Mouse (Mus musculus): ENCODE data around the gene Rnf225. TPM values are rescaled to one million over a fixed set of nuclear protein-coding genes. Genes with fewer than 3 reads are reported as not detected.

Gene Rnf225
- 0.39 TPM in 2 replicates for polyA plus RNA-seq (2021; fragmentation: Nextera tagmentation)
- long read RNA-seq, experiment 1, partial matches to known transcripts: 0 of 1 reads
- long read RNA-seq, experiment 1, other reads (novel, unspliced or antisense): 1 of 1 reads
- long read RNA-seq, experiment 2: 0 reads

GRCm38 (mm10) chr7:12927191-12927680, at the start of gene Rnf225:
Rnf225 (plus strand) TSS chr7:12927416.

GRCm38 (mm10) chr7:12880911-12881660, 46.1 kb upstream of the Rnf225 start, which contains the start of gene Zfp128:
Zfp128 (plus strand) TSS chr7:12881177.

GRCm38 (mm10) chr7:12897655-12898410, 29.4 kb upstream of the Rnf225 start, which contains the start of gene Zscan22:
Zscan22 (plus strand) TSS chr7:12897815.

GRCm38 (mm10) chr7:12921705-12922465, 5.3 kb upstream of the Rnf225 start, which contains the start of gene Rps5:
Rps5 (plus strand) TSS chr7:12922290.

GRCm38 (mm10) chr7:12965678-12966091, 38.5 kb downstream of the Rnf225 start, which contains the start of gene Zfp324:
Zfp324 (plus strand) TSS chr7:12965838.

GRCm38 (mm10) chr7:12977682-12978389, 50.6 kb downstream of the Rnf225 start, which contains the start of gene Zfp446:
Zfp446 (plus strand) TSS chr7:12977848.

Other genes starting within 250 kb of the Rnf225 start
- not detected in 2 replicates for gene Vmn2r55, start 242.4 kb upstream of the Rnf225 start, polyA plus RNA-seq (2021; fragmentation: Nextera tagmentation)
- gene Vmn2r56, start 192.4 kb upstream of the Rnf225 start, polyA plus RNA-seq (2021; fragmentation: Nextera tagmentation): not detected in 2 replicates
- 8.7 and 8.8 TPM in 2 replicates for gene Zscan18, start 123.8 kb upstream of the Rnf225 start, polyA plus RNA-seq (2021; fragmentation: Nextera tagmentation)
- gene Zfp329, start 108.6 kb upstream of the Rnf225 start, polyA plus RNA-seq (2021; fragmentation: Nextera tagmentation): 7.9 and 9.7 TPM in 2 replicates
- 8.4 and 8.5 TPM in 2 replicates for gene Zfp110, start 92.7 kb upstream of the Rnf225 start, polyA plus RNA-seq (2021; fragmentation: Nextera tagmentation)
- gene Zfp128, start 46.2 kb upstream of the Rnf225 start, polyA plus RNA-seq (2021; fragmentation: Nextera tagmentation): 3.5 TPM in 2 replicates
- 11.5 and 11.8 TPM in 2 replicates for gene Zscan22, start 29.6 kb upstream of the Rnf225 start, polyA plus RNA-seq (2021; fragmentation: Nextera tagmentation)
- gene Rps5, start 5.1 kb upstream of the Rnf225 start, polyA plus RNA-seq (2021; fragmentation: Nextera tagmentation): 627 and 629 TPM in 2 replicates
- 2.2 TPM in 2 replicates for gene Zfp324, start 38.4 kb downstream of the Rnf225 start, polyA plus RNA-seq (2021; fragmentation: Nextera tagmentation)
- 3.7 and 4.2 TPM in 2 replicates for gene Zfp446, start 50.4 kb downstream of the Rnf225 start, polyA plus RNA-seq (2021; fragmentation: Nextera tagmentation)
- gene Slc27a5, start 70.8 kb downstream of the Rnf225 start, polyA plus RNA-seq (2021; fragmentation: Nextera tagmentation): 0.06 TPM in 1 of 2 replicates, not detected in the other
- gene Trim28, start 71.7 kb downstream of the Rnf225 start, polyA plus RNA-seq (2021; fragmentation: Nextera tagmentation): 83.4 and 85.0 TPM in 2 replicates
- 8.1 and 9.6 TPM in 2 replicates for gene Zbtb45, start 82.6 kb downstream of the Rnf225 start, polyA plus RNA-seq (2021; fragmentation: Nextera tagmentation)
- 316 and 338 TPM in 2 replicates for gene Chmp2a, start 107.4 kb downstream of the Rnf225 start, polyA plus RNA-seq (2021; fragmentation: Nextera tagmentation)
- gene Ube2m, start 110.9 kb downstream of the Rnf225 start, polyA plus RNA-seq (2021; fragmentation: Nextera tagmentation): 23.7 and 27.4 TPM in 2 replicates
- 6.5 and 7.3 TPM in 2 replicates for gene Mzf1, start 127.3 kb downstream of the Rnf225 start, polyA plus RNA-seq (2021; fragmentation: Nextera tagmentation)
- gene Vmn1r85, start 167.8 kb downstream of the Rnf225 start, polyA plus RNA-seq (2021; fragmentation: Nextera tagmentation): not detected in 2 replicates
- gene Vmn1r86, start 192.5 kb downstream of the Rnf225 start, polyA plus RNA-seq (2021; fragmentation: Nextera tagmentation): not detected in 2 replicates
- not detected in 2 replicates for gene Vmn1r87, start 212.7 kb downstream of the Rnf225 start, polyA plus RNA-seq (2021; fragmentation: Nextera tagmentation)
- not detected in 2 replicates for gene Vmn1r88, start 232.2 kb downstream of the Rnf225 start, polyA plus RNA-seq (2021; fragmentation: Nextera tagmentation)

Data from layer of hippocampus, adult 6 months (tissue).